Mouse (Mus musculus) heart, embryonic 14.5 days (tissue): ENCODE results near the gene Cacna1c. TPM values are rescaled to one million over a fixed set of nuclear protein-coding genes. Genes with fewer than 3 reads are reported as not detected.
A peak's percentile ranks its signal among the peaks of the same experiment; 100 is the strongest.

ENCODE experiments used
- ATAC-seq: fragments of 200-750 bp; cut with Nextera tagmentation; 2 replicates; pipeline ENCODE4 v1.8.0; 2017; ENCODE audit warnings: low read depth, moderate TSS enrichment; ENCODE audit not compliant: insufficient number of reproducible peaks, insufficient read depth, low FRiP score
- H3K27ac ChIP-seq, 2 experiments: fragments of 200-500 bp in 1 of 2; fragments of 300-500 bp in 1 of 2; sonication (generic) in 1 of 2; replicated peaks in 1 of 2; 2 replicates each; pipeline ENCODE4 v1.5.1; 2012 to 2014; ENCODE audit warnings: low read depth in 2 of 2, low read length in 2 of 2, control low read depth in 1 of 2, mild to moderate bottlenecking in 1 of 2, mixed read lengths in 1 of 2; ENCODE audit not compliant: control insufficient read depth in 1 of 2, insufficient read depth in 1 of 2
- H3K27me3 ChIP-seq: fragments of 300-500 bp; sonication (generic); 2 replicates; pipeline ENCODE4 v1.6.1; 2014; ENCODE audit warnings: mild to moderate bottlenecking, low read length, control low read depth; ENCODE audit not compliant: control insufficient read depth, insufficient read depth
- H3K36me3 ChIP-seq: fragments of 300-500 bp; sonication (generic); 2 replicates; pipeline ENCODE4 v1.6.1; 2014; ENCODE audit warnings: mild to moderate bottlenecking, control low read depth, low read length, mixed read lengths; ENCODE audit not compliant: control insufficient read depth, insufficient read depth
- H3K4me1 ChIP-seq, 2 experiments: fragments of 200-500 bp in 1 of 2; fragments of 300-500 bp in 1 of 2; sonication (generic) in 1 of 2; 2 replicates each; pipeline ENCODE4 v1.6.1; 2012 to 2014; ENCODE audit warnings: low read length in 2 of 2, control low read depth in 1 of 2, mixed read lengths in 1 of 2; ENCODE audit not compliant: control insufficient read depth in 2 of 2, insufficient read depth in 2 of 2
- H3K4me2 ChIP-seq: fragments of 300-500 bp; sonication (generic); 2 replicates; pipeline ENCODE4 v1.6.1; 2014; ENCODE audit warnings: mild to moderate bottlenecking, low read length
- H3K4me3 ChIP-seq, 2 experiments: fragments of 200-500 bp in 1 of 2; fragments of 300-500 bp in 1 of 2; sonication (generic) in 1 of 2; 2 replicates each; pipeline ENCODE4 v1.5.1; 2012 to 2014; ENCODE audit warnings: low read length in 2 of 2, mild to moderate bottlenecking in 2 of 2, control low read depth in 1 of 2, low read depth in 1 of 2, moderate library complexity in 1 of 2; ENCODE audit not compliant: control insufficient read depth in 1 of 2, insufficient read depth in 1 of 2
- H3K9ac ChIP-seq: fragments of 300-500 bp; sonication (generic); 2 replicates; pipeline ENCODE4 v1.6.1; 2014; ENCODE audit warnings: mild to moderate bottlenecking, low read length
- H3K9me3 ChIP-seq: fragments of 300-500 bp; sonication (generic); 2 replicates; pipeline ENCODE4 v1.6.1; 2016; ENCODE audit warnings: low read length, control low read depth; ENCODE audit not compliant: control insufficient read depth
- WGBS: fragments of 180-500 bp; shearing (Covaris S2); extraction: QIAGEN DNeasy Blood & Tissue Kit; methylation state at CpG from one replicate; pipeline ENCODE4 v1.1.7; 2014; 5-methylcytosine and 5-hydroxymethylcytosine counted together
- polyA plus RNA-seq: library from polyadenylated mRNA; unstranded; fragments of >200 nt; fragmentation: Nextera tagmentation; extraction: Ambion mirVana; gene quantifications from 2 replicates; pipeline ENCODE4 v1.2.1, GENCODE M21; 2014

The Cacna1c gene
- polyA plus RNA-seq, 1 experiment from 2014 or later, result 60.9 TPM

GRCm38 (mm10) chr6:119107140-119107855 lies 88.9 kb downstream of the Cacna1c start:
- Histone ChIP-seq H3K9ac (peak overlapping the region; percentile 84), H3K36me3 (no peaks in the 10 kb centered on the region; the same call in 1 of the 2 replicates), H3K4me2 (peak overlapping the region; percentile 99), H3K4me1 (peaks cover 30 to 63% of the 10 kb centered on the region in 2 experiments), H3K27ac (no peak overlapping the region), H3K4me3 (peak overlapping the region; percentile 61 to 70), H3K27me3 (peaks cover 8% of the 10 kb centered on the region; the same call in 1 of the 2 replicates), H3K9me3 (no peaks in the 10 kb centered on the region)
- no peak for ATAC-seq
- 2% methylated on average over 68 of the region's 69 CpGs for WGBS

DNA sequence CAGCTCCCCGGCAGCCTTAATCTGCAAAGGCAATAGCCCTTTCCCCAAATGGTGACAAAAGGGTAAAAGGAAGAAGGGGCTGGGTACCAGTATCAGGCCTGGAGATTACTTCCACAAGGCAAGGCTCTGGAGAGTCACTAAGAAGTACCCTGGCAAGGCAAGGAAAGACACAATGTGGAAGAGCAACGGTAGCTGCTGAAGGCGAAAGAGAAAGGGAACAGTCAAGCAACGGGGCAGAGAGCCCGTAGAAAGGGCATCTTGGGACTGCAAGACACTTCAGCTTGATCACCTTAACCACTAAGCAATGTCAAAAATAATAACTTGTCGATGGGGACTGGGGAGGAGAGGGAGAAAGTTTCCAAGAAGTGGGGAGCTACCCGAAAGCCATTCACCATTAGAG lies 89.5 kb downstream of the Cacna1c start:
- Histone ChIP-seq H3K27me3 (peaks cover 8% of the 10 kb centered on the region; the same call in 1 of the 2 replicates), H3K27ac (no peak overlapping the region)

GRCm38 (mm10) chr6:119105651-119106595 lies 90.3 kb downstream of the Cacna1c start:
- 46% methylated on average over 11 of the region's 11 CpGs for WGBS
- Histone ChIP-seq H3K4me1 (peaks cover 32 to 72% of the 10 kb centered on the region in 2 experiments), H3K4me3 (no peak overlapping the region), H3K36me3 (no peaks in the 10 kb centered on the region), H3K9me3 (no peaks in the 10 kb centered on the region), H3K27ac (no peak overlapping the region), H3K27me3 (peaks cover 8% of the 10 kb centered on the region; the same call in 1 of the 2 replicates), H3K9ac (0 out of 2 replicates have a peak overlapping the region, but pooled peaks have one; percentile 31), H3K4me2 (no peak overlapping the region)
- no peak for ATAC-seq

More for the DNA sequence above, 89.5 kb downstream of the Cacna1c start:
- WGBS, result 45% methylated on average over 7 of the region's 7 CpGs
- H3K36me3 ChIP-seq, result no peaks in the 10 kb centered on the region; the same call in 1 of the 2 replicates
- peak overlapping the region; percentile 99 for H3K4me2 ChIP-seq
- H3K9ac ChIP-seq, result peak overlapping the region; percentile 84
- H3K4me3 ChIP-seq, result peak overlapping the region; percentile 61 to 70
- H3K4me1 ChIP-seq, result peaks cover 30 to 69% of the 10 kb centered on the region in 2 experiments
- H3K9me3 ChIP-seq, result no peaks in the 10 kb centered on the region
- ATAC-seq, result no peak

- Histone ChIP-seq H3K9ac (no peak overlapping the region), H3K36me3 (no peaks in the 10 kb centered on the region), H3K4me2 (no peak overlapping the region), H3K27me3 (peaks cover 8% of the 10 kb centered on the region; the same call in 1 of the 2 replicates), H3K4me1 (peaks cover 30 to 73% of the 10 kb centered on the region in 2 experiments), H3K27ac (no peak overlapping the region), H3K9me3 (no peaks in the 10 kb centered on the region), H3K4me3 (no peak overlapping the region)
- 38% methylated on average over 8 of the region's 8 CpGs for WGBS
- ATAC-seq, result no peak
Observed at GRCm38 (mm10) chr6:119104246-119104645, 92.0 kb downstream of the Cacna1c start.

- WGBS, result 65% methylated on average over 9 of the region's 9 CpGs
- Histone ChIP-seq H3K27me3 (peaks cover 8% of the 10 kb centered on the region; the same call in 1 of the 2 replicates), H3K9ac (no peak overlapping the region), H3K36me3 (no peaks in the 10 kb centered on the region), H3K4me3 (no peak overlapping the region), H3K9me3 (no peaks in the 10 kb centered on the region), H3K4me2 (no peak overlapping the region), H3K27ac (no peak overlapping the region), H3K4me1 (peaks cover 34 to 84% of the 10 kb centered on the region in 2 experiments)
- no peak for ATAC-seq
Observed at GRCm38 (mm10) chr6:119102936-119103335, 93.3 kb downstream of the Cacna1c start.

DNA sequence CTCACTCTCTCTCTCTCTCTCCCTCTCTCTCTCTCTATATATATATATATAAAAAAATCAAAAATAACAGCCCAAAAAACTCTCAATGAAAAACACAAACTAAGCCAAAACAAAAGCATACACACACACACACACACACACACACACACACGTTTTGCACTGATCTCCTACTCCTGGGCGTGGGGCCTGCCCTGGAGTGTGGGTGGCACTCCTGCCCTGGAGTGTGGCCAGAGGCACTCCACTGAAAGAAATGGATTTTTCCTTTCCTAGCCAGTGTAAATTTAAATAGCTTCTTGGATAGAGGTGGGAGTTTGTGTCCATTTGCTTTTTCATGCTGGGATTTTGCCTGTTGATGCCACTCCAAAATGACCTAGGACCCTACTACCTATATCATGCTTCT lies 96.9 kb downstream of the Cacna1c start:
- Histone ChIP-seq H3K4me1 (peaks cover 42 to 85% of the 10 kb centered on the region in 2 experiments), H3K27me3 (no peaks in the 10 kb centered on the region), H3K9ac (no peak overlapping the region), H3K4me2 (no peak overlapping the region), H3K4me3 (no peak overlapping the region), H3K9me3 (no peaks in the 10 kb centered on the region), H3K36me3 (no peaks in the 10 kb centered on the region), H3K27ac (0 out of 4 replicates have a peak overlapping the region, but pooled peaks of 1 of the 2 experiments have one; percentile 28)
- ATAC-seq, result no peak
- 43% methylated on average over 2 of the region's 2 CpGs for WGBS

- Histone ChIP-seq H3K9me3 (no peaks in the 10 kb centered on the region), H3K36me3 (no peaks in the 10 kb centered on the region), H3K27ac (no peak overlapping the region), H3K9ac (no peak overlapping the region), H3K4me1 (peaks cover 33 to 59% of the 10 kb centered on the region in 2 experiments), H3K4me3 (no peak overlapping the region), H3K4me2 (no peak overlapping the region), H3K27me3 (no peaks in the 10 kb centered on the region)
- no peak for ATAC-seq
- WGBS, result 51% methylated on average over 7 of the region's 7 CpGs
Observed at GRCm38 (mm10) chr6:119096481-119096880, 99.7 kb downstream of the Cacna1c start.
